Mouse (Mus musculus) heart, embryonic 10.5 days (tissue): ENCODE data around the gene Il34. TPM values are rescaled to one million over a fixed set of nuclear protein-coding genes. Genes with fewer than 3 reads are reported as not detected.

Experiments used
- DNase-seq: peaks from one replicate; pipeline ENCODE4 v3.0.0-alpha.2; 2017; ENCODE audit warnings: low spot score
- H3K27ac ChIP-seq: fragments of 300-500 bp; sonication (generic); 2 replicates; pipeline ENCODE4 v1.5.1; 2016; ENCODE audit warnings: mild to moderate bottlenecking
- H3K27me3 ChIP-seq: fragments of 300-500 bp; sonication (generic); 2 replicates; pipeline ENCODE4 v1.6.1; 2016; ENCODE audit warnings: mild to moderate bottlenecking; ENCODE audit not compliant: poor library complexity, insufficient read depth, severe bottlenecking
- H3K36me3 ChIP-seq: fragments of 300-500 bp; sonication (generic); 2 replicates; pipeline ENCODE4 v1.6.1; 2016; ENCODE audit warnings: mild to moderate bottlenecking, moderate library complexity
- H3K4me1 ChIP-seq: fragments of 300-500 bp; sonication (generic); 2 replicates; pipeline ENCODE4 v1.6.1; 2016; ENCODE audit warnings: mild to moderate bottlenecking
- H3K4me3 ChIP-seq: fragments of 300-500 bp; sonication (generic); 2 replicates; pipeline ENCODE4 v1.5.1; 2016; ENCODE audit warnings: mild to moderate bottlenecking, moderate library complexity
- H3K9me3 ChIP-seq: fragments of 300-500 bp; sonication (generic); 2 replicates; pipeline ENCODE4 v1.6.1; 2016; ENCODE audit warnings: mild to moderate bottlenecking, moderate library complexity
- WGBS: fragments of 180-500 bp; shearing (Covaris S2); methylation state at CpG from one replicate; pipeline ENCODE4 v1.1.7; 2016; 5-methylcytosine and 5-hydroxymethylcytosine counted together
- polyA plus RNA-seq: library from polyadenylated mRNA; unstranded; fragments of >200 nt; fragmentation: Nextera tagmentation; extraction: Ambion mirVana; gene quantifications from 2 replicates; pipeline ENCODE4 v1.2.1, GENCODE M21; 2016

Il34 gene
- polyA plus RNA-seq, 1 experiment from 2014 or later: not detected

GRCm38 (mm10) chr8:110705391-110706287 lies 100.1 kb downstream of the Il34 start:
- no peak overlapping the region for H3K4me3 ChIP-seq
- H3K9me3 ChIP-seq: no peaks in the 10 kb centered on the region
- peaks cover 82% of the 10 kb centered on the region for H3K4me1 ChIP-seq
- 50% methylated on average over 14 of the region's 14 CpGs for WGBS
- H3K27me3 ChIP-seq: no peaks in the 10 kb centered on the region
- H3K36me3 ChIP-seq: peaks cover 16% of the 10 kb centered on the region
- peak overlapping the region; percentile 73 for H3K27ac ChIP-seq
- no peak for DNase-seq

DNA sequence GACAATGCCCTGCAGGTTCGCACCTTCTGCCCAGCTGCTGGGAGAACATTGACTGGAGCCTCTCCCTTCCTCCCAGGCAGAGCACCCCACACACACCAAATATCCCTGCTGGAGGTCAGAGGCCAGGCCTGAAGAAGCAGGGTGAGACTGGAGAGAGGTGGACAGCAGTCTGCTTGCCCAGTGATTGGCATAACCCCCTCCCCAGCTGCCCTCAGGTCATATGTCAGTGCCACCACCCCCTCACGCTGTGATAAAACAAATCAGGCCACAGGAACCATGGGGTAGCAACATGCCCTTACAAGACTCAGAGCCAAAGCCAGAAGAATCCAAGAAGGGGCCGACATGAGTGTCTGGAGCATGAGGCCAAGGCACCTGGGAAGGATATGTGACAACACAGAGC lies 101.6 kb downstream of the Il34 start:
- Histone ChIP-seq H3K36me3 (peaks cover 17% of the 10 kb centered on the region), H3K4me1 (peaks cover 79% of the 10 kb centered on the region), H3K27me3 (no peaks in the 10 kb centered on the region), H3K27ac (peak overlapping the region; percentile 73), H3K4me3 (no peak overlapping the region), H3K9me3 (no peaks in the 10 kb centered on the region)
- 80% methylated on average over 3 of the region's 3 CpGs for WGBS
- no peak for DNase-seq

DNA sequence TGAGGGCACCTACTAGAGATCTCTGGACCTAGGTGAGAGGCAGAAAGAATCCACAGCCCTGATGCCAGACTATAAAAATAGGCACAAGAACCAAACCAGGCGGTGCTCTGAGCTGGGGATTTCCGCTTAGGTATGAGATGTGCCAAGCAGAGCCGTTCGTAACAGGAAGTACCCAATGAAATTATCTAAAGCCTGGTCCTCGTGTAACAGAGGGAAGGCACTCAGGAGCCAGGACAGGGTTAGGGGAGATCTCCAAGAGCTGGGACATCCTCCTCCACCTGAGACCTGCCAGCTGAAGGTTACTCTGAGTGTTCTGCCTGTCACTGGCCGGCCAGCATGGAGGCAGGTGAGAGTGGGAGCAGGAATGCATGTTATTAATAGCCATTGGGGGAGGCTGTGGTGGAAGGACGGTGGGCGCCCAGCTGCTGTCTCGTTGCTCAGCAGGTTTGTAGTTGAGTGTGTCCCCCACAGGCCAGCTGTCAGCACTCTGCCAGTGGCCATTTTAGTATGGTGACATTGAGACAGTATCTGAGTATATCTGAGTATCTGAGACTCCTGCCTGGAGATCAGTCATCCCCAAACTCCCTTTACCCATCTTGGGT lies 102.2 kb downstream of the Il34 start:
- Histone ChIP-seq H3K4me3 (peak overlapping the region; percentile 22; the same call in 1 of the 2 replicates), H3K27ac (peak overlapping the region; percentile 73), H3K27me3 (no peaks in the 10 kb centered on the region), H3K4me1 (peaks cover 80% of the 10 kb centered on the region), H3K9me3 (no peaks in the 10 kb centered on the region), H3K36me3 (peaks cover 17% of the 10 kb centered on the region)
- DNase-seq: no peak
- 47% methylated on average over 9 of the region's 9 CpGs for WGBS

DNA sequence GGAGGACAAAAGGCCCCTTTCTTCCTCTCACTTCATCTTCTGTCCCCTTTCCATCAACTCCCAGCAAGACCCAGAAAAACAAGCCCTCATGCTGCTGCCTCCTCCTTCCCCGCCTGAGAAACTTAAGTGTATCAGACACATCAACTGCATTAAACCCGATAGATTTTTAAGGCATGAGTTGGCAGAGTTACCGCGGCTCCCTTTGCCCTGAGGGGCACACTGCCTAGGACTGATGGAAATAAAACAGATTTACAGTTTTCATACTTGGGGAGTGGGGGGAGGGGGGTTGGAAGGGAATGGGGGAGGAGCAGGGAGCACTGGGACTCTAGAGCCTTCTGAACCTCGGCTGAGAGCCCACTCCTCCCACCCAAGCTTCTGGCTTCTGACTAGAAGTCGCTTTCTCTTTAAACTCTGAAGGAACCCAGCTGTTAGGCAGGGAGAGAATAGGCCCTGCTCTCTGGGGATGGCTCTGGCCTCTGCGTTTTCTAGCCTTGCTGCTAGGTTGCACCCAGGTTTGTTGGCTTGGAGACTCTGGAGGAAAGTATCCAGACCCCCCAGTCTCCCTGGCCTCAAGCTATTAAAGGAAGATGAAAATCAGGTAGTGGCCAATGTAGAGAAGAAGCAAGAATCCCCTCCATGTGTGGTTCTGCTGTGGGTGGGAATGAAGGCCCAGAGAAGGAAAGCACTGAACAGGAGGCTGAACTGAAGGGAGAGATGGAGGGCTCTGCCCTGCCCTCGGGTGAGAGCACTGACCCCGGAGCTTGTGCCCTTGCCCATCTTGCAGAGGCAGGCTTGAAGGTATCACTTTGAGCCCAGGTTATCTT lies 102.9 kb downstream of the Il34 start:
- peak overlapping the region; percentile 73 for H3K27ac ChIP-seq
- H3K4me1 ChIP-seq: peaks cover 84% of the 10 kb centered on the region
- no peaks in the 10 kb centered on the region for H3K9me3 ChIP-seq
- no peak overlapping the region for H3K4me3 ChIP-seq
- DNase-seq: no peak
- 58% methylated on average over 9 of the region's 9 CpGs for WGBS
- H3K27me3 ChIP-seq: no peaks in the 10 kb centered on the region
- peaks cover 15% of the 10 kb centered on the region for H3K36me3 ChIP-seq

DNA sequence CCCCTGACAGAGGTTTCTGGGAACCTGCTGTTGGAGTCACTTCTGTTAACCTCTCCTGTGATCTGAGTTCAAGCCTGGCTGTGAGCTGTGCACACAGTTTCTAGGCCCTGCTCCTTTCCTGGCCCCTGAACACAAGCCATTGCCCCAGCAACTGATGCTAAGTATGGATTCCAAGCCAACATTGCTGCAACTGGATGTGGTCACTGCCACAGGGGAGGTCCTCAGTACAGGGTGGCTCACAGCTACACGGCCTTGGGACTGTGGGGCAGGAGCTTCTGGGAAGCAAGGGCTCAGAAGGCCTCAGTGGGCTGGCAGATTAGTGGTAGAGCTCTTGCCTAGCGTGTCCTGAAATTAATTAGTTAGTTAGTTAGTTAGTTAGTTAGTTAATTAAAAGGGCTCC lies 105.2 kb downstream of the Il34 start:
- peaks cover 92% of the 10 kb centered on the region for H3K4me1 ChIP-seq
- no peaks in the 10 kb centered on the region for H3K9me3 ChIP-seq
- 81% methylated on average over 2 of the region's 2 CpGs for WGBS
- peak overlapping the region; percentile 52; the same call in 1 of the 2 replicates for H3K27ac ChIP-seq
- H3K36me3 ChIP-seq: peaks cover 14% of the 10 kb centered on the region
- no peaks in the 10 kb centered on the region for H3K27me3 ChIP-seq
- no peak overlapping the region for H3K4me3 ChIP-seq
- no peak for DNase-seq

- Histone ChIP-seq H3K27me3 (no peaks in the 10 kb centered on the region), H3K4me1 (peaks cover 87% of the 10 kb centered on the region), H3K4me3 (no peak overlapping the region), H3K9me3 (no peaks in the 10 kb centered on the region), H3K27ac (peak overlapping the region; percentile 44; the same call in 1 of the 2 replicates), H3K36me3 (peaks cover 14% of the 10 kb centered on the region)
- DNase-seq: no peak
- 84% methylated on average over 7 of the region's 7 CpGs for WGBS
Measured at GRCm38 (mm10) chr8:110699501-110699900, 106.2 kb downstream of the Il34 start.

DNA sequence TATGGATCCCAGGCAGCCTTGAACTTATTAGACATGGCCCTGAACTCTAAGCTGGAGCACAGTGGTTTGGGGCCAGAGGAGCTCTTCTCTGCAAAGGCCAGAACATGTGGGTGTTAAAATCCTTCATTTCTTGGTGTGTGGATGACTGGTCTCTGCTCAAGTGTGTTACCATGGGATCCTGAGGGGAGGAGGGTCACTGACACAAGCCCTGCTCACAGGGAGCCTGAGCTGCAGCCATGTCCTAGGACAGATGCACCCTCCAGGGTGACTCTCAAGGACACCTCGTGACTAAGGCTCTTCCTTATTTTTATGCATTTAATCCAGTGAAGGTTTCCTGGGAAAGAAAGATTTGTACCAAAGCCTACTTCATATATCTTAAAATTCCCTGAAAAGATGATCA lies 107.6 kb downstream of the Il34 start:
- no peak for DNase-seq
- H3K4me3 ChIP-seq: no peak overlapping the region
- peaks cover 78% of the 10 kb centered on the region for H3K4me1 ChIP-seq
- 64% methylated on average over 1 of the region's 1 CpGs for WGBS
- H3K36me3 ChIP-seq: peaks cover 14% of the 10 kb centered on the region
- no peaks in the 10 kb centered on the region for H3K27me3 ChIP-seq
- no peaks in the 10 kb centered on the region for H3K9me3 ChIP-seq
- no peak overlapping the region for H3K27ac ChIP-seq

DNA sequence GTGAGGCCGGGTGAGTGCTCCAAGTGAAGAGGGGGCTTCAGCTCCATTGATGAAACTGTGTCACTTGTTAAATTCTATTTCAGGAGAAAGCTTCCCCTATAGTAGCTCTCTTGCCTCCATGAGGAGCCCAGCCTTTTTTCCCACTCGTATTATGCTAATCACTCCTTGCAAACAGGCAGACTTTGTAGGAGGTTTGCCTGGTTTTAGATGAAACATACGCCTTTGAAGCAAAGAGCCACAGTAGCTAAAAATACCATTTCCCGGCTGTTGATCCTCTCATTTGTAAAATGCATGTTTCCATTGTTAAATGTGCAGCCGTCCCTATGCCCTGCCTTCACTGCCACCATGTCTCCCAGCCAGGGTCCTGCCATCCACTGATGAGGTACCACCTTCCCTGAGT lies 108.2 kb downstream of the Il34 start:
- Histone ChIP-seq H3K9me3 (no peaks in the 10 kb centered on the region), H3K27me3 (no peaks in the 10 kb centered on the region), H3K4me1 (peaks cover 73% of the 10 kb centered on the region), H3K4me3 (no peak overlapping the region), H3K36me3 (peaks cover 14% of the 10 kb centered on the region), H3K27ac (no peak overlapping the region)
- DNase-seq: no peak
- 85% methylated on average over 5 of the region's 5 CpGs for WGBS

DNA sequence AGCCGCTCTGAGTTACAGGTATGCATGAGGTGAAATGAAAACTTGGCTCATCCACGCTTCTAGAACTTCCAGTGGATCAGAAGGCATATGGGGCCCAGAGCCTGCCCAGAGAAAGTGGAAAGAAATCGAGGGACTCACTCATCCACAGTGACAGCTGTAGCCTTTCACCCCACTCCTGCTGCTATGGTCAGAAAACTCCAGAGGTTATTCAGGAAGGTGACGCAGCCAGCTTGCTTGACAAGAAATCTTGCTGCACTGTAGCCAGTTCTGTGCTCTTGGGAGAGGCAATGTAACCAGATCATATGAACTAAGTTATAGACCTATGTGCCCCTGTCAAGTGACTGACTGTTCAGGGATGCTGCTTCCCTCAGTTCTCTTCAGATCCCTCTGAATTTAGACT lies 109.7 kb downstream of the Il34 start:
- no peak for DNase-seq
- no peaks in the 10 kb centered on the region for H3K9me3 ChIP-seq
- no peak overlapping the region for H3K4me3 ChIP-seq
- WGBS: 83% methylated on average over 4 of the region's 4 CpGs
- H3K36me3 ChIP-seq: peaks cover 5% of the 10 kb centered on the region; the same call in 1 of the 2 replicates
- no peaks in the 10 kb centered on the region for H3K27me3 ChIP-seq
- H3K4me1 ChIP-seq: peaks cover 58% of the 10 kb centered on the region
- peak overlapping the region; percentile 59; the same call in 1 of the 2 replicates for H3K27ac ChIP-seq

DNA sequence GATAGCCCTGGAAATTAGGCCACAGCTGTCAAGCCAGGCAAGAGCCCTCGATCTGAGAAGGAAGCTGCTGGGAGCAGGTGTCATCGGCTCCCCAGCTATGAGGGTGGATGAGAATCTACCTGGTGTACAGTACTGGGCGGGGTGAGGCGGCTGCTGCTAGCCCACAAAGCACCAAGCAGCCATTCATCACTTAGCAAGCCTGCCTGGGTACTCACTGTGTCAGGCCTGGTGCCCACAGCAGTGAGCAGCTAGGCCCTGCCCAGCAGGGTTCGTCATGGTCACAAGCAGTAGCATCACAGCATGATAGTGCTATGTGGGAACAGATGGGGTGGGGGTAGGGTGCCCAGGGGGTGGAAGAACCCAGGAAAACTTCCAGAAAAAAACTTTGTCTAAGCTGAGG lies 110.3 kb downstream of the Il34 start:
- Histone ChIP-seq H3K36me3 (peaks cover 5% of the 10 kb centered on the region; the same call in 1 of the 2 replicates), H3K27ac (peak overlapping the region; percentile 18; the same call in 1 of the 2 replicates), H3K9me3 (no peaks in the 10 kb centered on the region)

GRCm38 (mm10) chr8:110694826-110695225 lies 110.9 kb downstream of the Il34 start:
- 76% methylated on average over 4 of the region's 4 CpGs for WGBS
- H3K27me3 ChIP-seq: no peaks in the 10 kb centered on the region
- no peak overlapping the region for H3K4me3 ChIP-seq
- H3K36me3 ChIP-seq: peaks cover 5% of the 10 kb centered on the region; the same call in 1 of the 2 replicates
- no peaks in the 10 kb centered on the region for H3K9me3 ChIP-seq
- 0 out of 2 replicates have a peak overlapping the region, but pooled peaks have one; percentile 23 for H3K27ac ChIP-seq
- DNase-seq: no peak
- H3K4me1 ChIP-seq: peaks cover 58% of the 10 kb centered on the region

More for the DNA sequence above, 110.3 kb downstream of the Il34 start:
- H3K27me3 ChIP-seq: no peaks in the 10 kb centered on the region
- peaks cover 57% of the 10 kb centered on the region for H3K4me1 ChIP-seq
- no peak for DNase-seq
- no peak overlapping the region for H3K4me3 ChIP-seq
- 86% methylated on average over 5 of the region's 5 CpGs for WGBS

DNA sequence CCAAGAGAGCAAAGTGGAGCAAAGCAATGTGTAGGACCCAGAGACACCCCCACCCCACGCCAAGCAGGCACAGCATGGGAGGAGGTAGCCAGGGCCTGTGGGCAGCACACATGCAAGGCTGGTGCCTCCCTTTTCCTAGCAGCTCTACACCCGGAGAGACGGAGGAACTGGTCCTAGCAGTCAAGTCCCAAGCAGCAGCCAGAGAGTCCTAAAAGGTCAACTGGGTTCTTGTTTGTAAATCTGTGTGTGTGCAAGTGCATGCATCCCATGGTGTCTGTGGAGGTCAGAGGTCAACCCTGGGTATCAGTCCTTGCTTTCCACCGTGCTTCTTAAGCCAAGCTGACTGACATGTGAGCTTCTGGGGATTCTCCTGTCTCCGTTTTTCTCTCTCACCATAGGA lies 111.5 kb downstream of the Il34 start:
- peaks cover 58% of the 10 kb centered on the region for H3K4me1 ChIP-seq
- WGBS: 67% methylated on average over 5 of the region's 5 CpGs
- H3K36me3 ChIP-seq: 0 out of 2 replicates have a peak, but pooled peaks cover 2% of the 10 kb centered on the region

More for the DNA sequence above, 111.5 kb downstream of the Il34 start:
- DNase-seq: no peak
- Histone ChIP-seq H3K27me3 (no peaks in the 10 kb centered on the region), H3K27ac (peak overlapping the region; percentile 23; the same call in 1 of the 2 replicates), H3K4me3 (no peak overlapping the region), H3K9me3 (no peaks in the 10 kb centered on the region)
